Mouse (Mus musculus) liver, adult (tissue): ENCODE measurements around the gene Sun1.
A peak's percentile ranks its signal among the peaks of the same experiment; 100 is the strongest.

Source experiments
- GATA4 ChIP-seq: IDR thresholded peaks from 2 replicates; pipeline ENCODE4 v1.6.1; 2014; ENCODE audit warnings: mild to moderate bottlenecking, low read length; ENCODE audit not compliant: insufficient replicate concordance

Gene Sun1

DNA sequence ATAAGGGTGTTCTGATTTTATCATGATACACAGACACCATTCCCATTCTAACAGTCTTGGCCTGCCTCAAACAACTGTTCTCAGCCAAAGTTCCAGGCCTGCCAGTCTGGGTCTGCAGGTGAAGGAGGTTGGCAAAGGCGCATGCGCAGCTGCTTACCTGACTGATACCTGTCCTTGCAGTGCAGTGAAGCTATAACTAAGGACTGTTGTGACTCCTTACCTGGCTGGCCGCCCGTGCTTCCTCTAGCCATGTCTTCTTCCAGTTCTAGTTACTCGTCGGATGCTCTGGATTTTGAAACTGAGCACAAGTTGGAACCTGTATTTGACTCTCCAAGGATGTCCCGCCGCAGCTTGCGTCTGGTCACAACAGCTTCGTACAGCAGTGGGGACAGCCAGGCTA is 22.9 kb downstream of the Sun1 start:
- TF ChIP-seq GATA4, result no peak

DNA sequence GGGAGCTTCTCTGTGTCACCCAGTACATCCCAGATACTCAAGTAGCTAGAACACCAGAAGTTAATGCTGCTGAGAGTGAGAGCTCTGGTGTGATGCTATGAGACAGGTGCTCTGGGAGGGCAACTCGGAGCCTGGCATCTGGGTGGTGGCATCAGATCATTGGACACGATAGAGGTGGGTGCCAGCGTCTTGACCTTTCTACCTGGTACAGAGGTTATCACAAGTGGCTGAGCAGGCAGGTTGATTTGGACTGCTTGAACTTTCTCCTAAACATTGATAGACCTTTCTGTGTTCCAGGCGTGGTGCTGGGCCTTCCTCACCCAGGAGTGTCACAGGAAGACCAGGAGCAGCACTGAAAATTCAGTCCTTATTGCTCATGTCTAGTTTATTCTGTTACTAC is 26.8 kb downstream of the Sun1 start:
- no peak for TF ChIP-seq GATA4

- TF ChIP-seq GATA4, result no peak
Measured at GRCm38 (mm10) chr5:139227645-139228044, 27.2 kb downstream of the Sun1 start.

DNA sequence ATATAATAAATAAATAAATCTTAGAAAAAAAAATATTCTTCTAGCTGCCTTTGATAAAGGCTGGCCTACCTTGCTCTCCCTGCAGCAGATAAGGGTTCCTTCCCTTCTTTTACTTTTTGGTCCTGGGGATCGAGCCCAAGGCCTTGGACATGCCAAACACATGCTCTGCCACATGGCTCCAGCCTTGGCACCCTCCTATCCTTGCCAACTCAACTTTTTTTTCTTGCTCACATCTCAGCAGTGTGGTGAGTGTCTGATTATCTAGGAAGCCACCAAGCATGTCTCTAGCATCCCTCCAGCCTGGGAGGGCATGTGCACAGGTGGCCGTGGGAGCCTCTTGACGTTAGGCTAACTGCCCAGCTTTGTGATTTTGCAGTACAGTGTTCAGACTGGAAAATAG is 27.9 kb downstream of the Sun1 start:
- no peak for TF ChIP-seq GATA4

- TF ChIP-seq GATA4, result no peak
Measured at GRCm38 (mm10) chr5:139229716-139230115, 29.3 kb downstream of the Sun1 start.

- no peak for TF ChIP-seq GATA4
Measured at GRCm38 (mm10) chr5:139232083-139232482, 31.6 kb downstream of the Sun1 start.

GRCm38 (mm10) chr5:139234423-139234822 is 34.0 kb downstream of the Sun1 start:
- TF ChIP-seq GATA4, result no peak

GRCm38 (mm10) chr5:139237436-139237835 is 37.0 kb downstream of the Sun1 start:
- no peak for TF ChIP-seq GATA4

- TF ChIP-seq GATA4, result no peak
Measured at GRCm38 (mm10) chr5:139241022-139241761, 40.8 kb downstream of the Sun1 start.

DNA sequence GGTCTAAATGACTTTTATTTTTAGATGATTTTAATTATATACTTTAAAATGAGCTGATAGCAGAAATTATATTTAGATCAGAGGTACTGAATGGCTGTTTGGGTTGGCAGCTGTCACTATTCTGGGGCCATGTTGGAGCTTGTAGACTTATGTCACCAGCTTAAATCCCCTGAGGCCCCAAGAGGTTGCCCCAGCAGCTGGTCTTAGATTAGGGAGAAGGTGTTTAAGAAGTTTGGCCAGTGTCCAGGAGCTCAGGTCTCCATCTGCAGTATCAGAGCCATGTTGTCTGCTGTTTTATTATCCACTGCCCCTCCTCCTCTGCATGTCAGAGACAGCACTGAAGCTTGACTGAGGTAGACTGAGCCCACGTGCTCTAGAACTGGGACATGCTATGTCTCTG is 42.9 kb downstream of the Sun1 start:
- TF ChIP-seq GATA4, result no peak

DNA sequence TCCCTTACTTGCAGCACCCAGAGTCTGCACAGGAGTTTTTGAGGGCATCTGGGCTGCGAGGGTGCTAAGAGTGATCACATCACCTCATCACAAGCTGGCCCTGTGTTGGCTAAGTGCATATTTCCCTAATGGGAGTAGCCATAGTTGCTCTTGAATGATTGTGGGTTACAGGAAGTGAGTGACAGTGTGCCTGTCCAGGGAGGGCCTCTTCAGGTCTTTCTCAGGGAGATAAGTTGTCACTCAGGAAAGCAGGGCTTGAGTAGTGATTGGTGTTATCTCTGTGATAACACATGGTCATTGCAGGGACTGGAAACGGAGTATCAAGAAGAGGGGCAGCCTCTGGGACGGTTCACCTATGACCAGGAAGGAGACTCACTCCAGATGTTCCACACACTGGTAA is 47.3 kb downstream of the Sun1 start:
- TF ChIP-seq GATA4, result no peak

DNA sequence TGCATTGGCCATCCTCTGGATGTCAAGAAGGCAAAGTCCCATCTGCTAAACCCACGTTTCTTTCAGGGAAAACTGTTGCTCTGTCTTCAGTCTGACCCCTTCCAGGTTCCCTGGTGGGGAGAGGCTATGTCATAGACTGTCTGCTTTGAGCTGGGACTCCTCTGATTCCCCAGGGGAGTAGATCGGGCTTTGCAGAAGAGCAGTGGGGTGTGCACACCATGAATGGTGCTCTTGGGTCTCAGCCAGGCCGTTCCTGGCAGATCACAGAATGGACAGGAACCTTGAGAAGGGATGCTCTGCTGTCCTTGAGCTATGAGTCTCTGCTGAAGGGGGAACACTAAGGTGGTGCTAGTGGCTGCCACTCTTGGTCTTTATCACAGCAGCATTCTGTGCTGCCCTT is 48.4 kb downstream of the Sun1 start:
- TF ChIP-seq GATA4, result no peak

GRCm38 (mm10) chr5:139251279-139251678 is 50.8 kb downstream of the Sun1 start:
- TF ChIP-seq GATA4, result no peak

DNA sequence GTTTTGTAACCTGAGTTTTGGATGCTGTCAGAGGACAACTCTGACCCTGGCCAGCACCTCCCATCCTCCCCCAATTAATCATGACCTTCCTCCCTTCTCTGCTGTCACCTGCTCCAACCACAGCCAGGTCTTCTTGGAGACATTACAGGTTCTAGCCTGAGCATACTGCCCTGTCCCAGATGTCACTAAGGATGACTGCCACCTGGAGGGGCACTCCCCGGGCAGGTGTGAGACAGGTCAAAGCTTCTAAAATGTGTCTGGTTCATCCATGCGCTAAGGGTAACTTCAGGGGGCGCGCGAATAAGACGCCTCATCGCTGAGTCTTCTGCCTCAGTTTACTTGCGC is 51.3 kb downstream of the Sun1 start:
- TF ChIP-seq GATA4, result no peak

DNA sequence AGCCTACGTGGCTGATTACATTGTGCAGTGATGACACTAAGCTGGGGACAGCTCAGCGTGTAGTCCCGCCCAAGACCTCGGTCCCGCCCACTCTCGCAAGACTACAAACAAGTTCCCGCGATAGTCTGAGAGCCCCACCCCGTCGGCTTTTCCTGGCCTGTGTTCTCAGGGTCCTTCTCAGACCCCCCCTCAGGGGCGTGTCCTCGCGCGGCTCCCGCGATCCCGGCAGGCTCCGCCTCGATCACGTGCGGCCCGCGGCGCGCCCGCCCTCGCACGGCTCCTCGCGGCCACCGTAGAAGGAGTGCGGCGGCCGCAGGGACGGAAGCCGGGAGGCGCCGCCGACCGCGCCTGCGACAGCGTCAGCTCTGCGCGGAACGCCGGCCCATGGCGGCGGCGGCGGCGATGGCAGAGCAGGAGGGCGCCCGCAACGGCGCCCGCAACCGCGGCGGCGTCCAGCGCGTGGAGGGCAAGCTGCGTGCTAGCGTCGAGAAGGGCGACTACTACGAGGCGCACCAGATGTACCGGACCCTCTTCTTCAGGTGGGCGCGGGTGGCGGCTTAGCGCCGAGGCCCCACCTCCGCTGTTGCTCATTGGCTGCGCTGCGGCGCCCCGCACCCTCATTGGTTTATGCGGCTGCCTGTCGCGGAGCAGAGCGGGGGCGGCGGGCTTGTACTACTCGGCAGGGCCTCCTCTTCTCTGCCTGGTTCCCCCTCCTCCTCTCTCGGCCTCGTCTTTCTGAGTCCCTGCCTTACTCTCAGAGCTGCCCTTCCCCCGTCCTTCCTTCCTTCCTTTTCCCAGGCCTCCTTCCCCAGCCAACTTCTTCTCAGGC is 51.9 kb downstream of the Sun1 start, which contains the start of gene Get4:
Gene Get4 (plus strand): TSS at position 244 of the 829 bp plus-strand sequence.
- 0 out of 2 replicates have a peak, but pooled peaks have one; percentile 4 for TF ChIP-seq GATA4

DNA sequence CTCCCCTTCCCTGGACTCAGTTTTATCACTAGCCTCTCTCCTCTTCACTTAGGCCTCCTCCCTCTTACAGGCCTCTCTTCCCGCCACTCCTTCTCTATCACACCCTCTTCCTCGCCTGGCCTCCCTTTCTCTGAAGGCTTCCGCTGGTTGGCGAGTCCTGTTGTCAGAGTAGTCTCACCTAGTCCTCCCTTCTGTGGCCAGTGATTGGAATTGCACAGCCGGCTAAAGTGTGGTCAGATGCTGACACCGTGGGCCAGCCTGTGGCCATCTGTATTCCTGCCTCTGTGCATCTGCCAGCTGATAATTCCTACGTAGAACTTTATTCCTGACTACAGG is 52.4 kb downstream of the Sun1 start:
- TF ChIP-seq GATA4, result no peak

GRCm38 (mm10) chr5:139253301-139253741 is 52.9 kb downstream of the Sun1 start:
- TF ChIP-seq GATA4, result no peak

GRCm38 (mm10) chr5:139254938-139255337 is 54.5 kb downstream of the Sun1 start:
- no peak for TF ChIP-seq GATA4
